Mouse (Mus musculus): Measurements from ENCODE around the gene Vkorc1l1. TPM values are rescaled to one million over a fixed set of nuclear protein-coding genes. Genes with fewer than 3 reads are reported as not detected.

The Vkorc1l1 gene
- polyA plus RNA-seq, 1 experiment from 2014 or later: 22.6 TPM

- H3K36me3 ChIP-seq (ENCODE audit: control insufficient read depth, insufficient read depth, low read length): 0 out of 2 replicates have a peak, but pooled peaks cover 2% of the 10 kb centered on the region
- no peak overlapping the region for H3K27ac ChIP-seq (ENCODE audit: low read depth, low read length)
- H3K9ac ChIP-seq (ENCODE audit: low read depth, low read length): no peak overlapping the region
- H3K27me3 ChIP-seq (replicated peaks; ENCODE audit: control insufficient read depth, insufficient read depth, low read length): no peaks in the 10 kb centered on the region
- no peaks in the 10 kb centered on the region for H3K4me1 ChIP-seq (ENCODE audit: control insufficient read depth, insufficient read depth, low read depth, low read length)
- H3K4me3 ChIP-seq (ENCODE audit: low read length): no peak overlapping the region
- no peaks in the 10 kb centered on the region for H3K9me3 ChIP-seq (ENCODE audit: control insufficient read depth, low read length)
- WGBS: 96% methylated on average over 5 of the region's 5 CpGs
- no peak overlapping the region for H3K4me2 ChIP-seq (ENCODE audit: low read length)
- ATAC-seq: no peak
Observed at GRCm38 (mm10) chr5:129991898-129992297, 50.1 kb downstream of the Vkorc1l1 start.

GRCm38 (mm10) chr5:129993374-129993773, 51.6 kb downstream of the Vkorc1l1 start:
- 89% methylated on average over 14 of the region's 14 CpGs for WGBS
- no peak overlapping the region for H3K9ac ChIP-seq (ENCODE audit: low read depth, low read length)

GRCm38 (mm10) chr5:129994989-129995388, 53.2 kb downstream of the Vkorc1l1 start:
- no peaks in the 10 kb centered on the region for H3K4me1 ChIP-seq (ENCODE audit: control insufficient read depth, insufficient read depth, low read depth, low read length)
- H3K9me3 ChIP-seq (ENCODE audit: control insufficient read depth, low read length): no peaks in the 10 kb centered on the region
- H3K27ac ChIP-seq (ENCODE audit: low read depth, low read length): no peak overlapping the region
- no peaks in the 10 kb centered on the region for H3K27me3 ChIP-seq (replicated peaks; ENCODE audit: control insufficient read depth, insufficient read depth, low read length)
- no peak overlapping the region for H3K9ac ChIP-seq (ENCODE audit: low read depth, low read length)
- no peak overlapping the region for H3K4me3 ChIP-seq (ENCODE audit: low read length)
- no peaks in the 10 kb centered on the region for H3K36me3 ChIP-seq (ENCODE audit: control insufficient read depth, insufficient read depth, low read length)
- 89% methylated on average over 7 of the region's 7 CpGs for WGBS
- no peak for ATAC-seq
- no peak overlapping the region for H3K4me2 ChIP-seq (ENCODE audit: low read length)

More at GRCm38 (mm10) chr5:129993374-129993773, 51.6 kb downstream of the Vkorc1l1 start:
- H3K9me3 ChIP-seq (ENCODE audit: control insufficient read depth, low read length): no peaks in the 10 kb centered on the region
- H3K36me3 ChIP-seq (ENCODE audit: control insufficient read depth, insufficient read depth, low read length): no peaks in the 10 kb centered on the region
- H3K27ac ChIP-seq (ENCODE audit: low read depth, low read length): no peak overlapping the region
- H3K4me3 ChIP-seq (ENCODE audit: low read length): no peak overlapping the region
- no peak overlapping the region for H3K4me2 ChIP-seq (ENCODE audit: low read length)
- no peaks in the 10 kb centered on the region for H3K4me1 ChIP-seq (ENCODE audit: control insufficient read depth, insufficient read depth, low read depth, low read length)
- ATAC-seq: no peak
- H3K27me3 ChIP-seq (replicated peaks; ENCODE audit: control insufficient read depth, insufficient read depth, low read length): no peaks in the 10 kb centered on the region

GRCm38 (mm10) chr5:129997700-129998099, 55.9 kb downstream of the Vkorc1l1 start:
- no peaks in the 10 kb centered on the region for H3K9me3 ChIP-seq (ENCODE audit: control insufficient read depth, low read length)
- H3K27ac ChIP-seq (ENCODE audit: low read depth, low read length): no peak overlapping the region
- ATAC-seq: no peak
- no peak overlapping the region for H3K9ac ChIP-seq (ENCODE audit: low read depth, low read length)
- no peak overlapping the region for H3K4me3 ChIP-seq (ENCODE audit: low read length)
- 72% methylated on average over 19 of the region's 19 CpGs for WGBS
- H3K4me1 ChIP-seq (ENCODE audit: control insufficient read depth, insufficient read depth, low read depth, low read length): peaks cover 8% of the 10 kb centered on the region
- H3K36me3 ChIP-seq (ENCODE audit: control insufficient read depth, insufficient read depth, low read length): no peaks in the 10 kb centered on the region
- no peaks in the 10 kb centered on the region for H3K27me3 ChIP-seq (replicated peaks; ENCODE audit: control insufficient read depth, insufficient read depth, low read length)
- H3K4me2 ChIP-seq (ENCODE audit: low read length): no peak overlapping the region

GRCm38 (mm10) chr5:129999097-129999496, 57.3 kb downstream of the Vkorc1l1 start:
- WGBS: 35% methylated on average over 4 of the region's 4 CpGs
- Histone ChIP-seq H3K4me1 (ENCODE audit: control insufficient read depth, insufficient read depth, low read depth, low read length) (peaks cover 12% of the 10 kb centered on the region), H3K4me2 (ENCODE audit: low read length) (no peak overlapping the region), H3K27me3 (replicated peaks; ENCODE audit: control insufficient read depth, insufficient read depth, low read length) (no peaks in the 10 kb centered on the region), H3K4me3 (ENCODE audit: low read length) (no peak overlapping the region), H3K36me3 (ENCODE audit: control insufficient read depth, insufficient read depth, low read length) (no peaks in the 10 kb centered on the region), H3K9ac (ENCODE audit: low read depth, low read length) (no peak overlapping the region), H3K9me3 (ENCODE audit: control insufficient read depth, low read length) (no peaks in the 10 kb centered on the region), H3K27ac (ENCODE audit: low read depth, low read length) (no peak overlapping the region)
- no peak for ATAC-seq

GRCm38 (mm10) chr5:130000735-130001134, 59.0 kb downstream of the Vkorc1l1 start:
- Histone ChIP-seq H3K4me2 (ENCODE audit: low read length) (no peak overlapping the region), H3K9ac (ENCODE audit: low read depth, low read length) (no peak overlapping the region), H3K27ac (ENCODE audit: low read depth, low read length) (no peak overlapping the region), H3K4me3 (ENCODE audit: low read length) (no peak overlapping the region), H3K4me1 (ENCODE audit: control insufficient read depth, insufficient read depth, low read depth, low read length) (peaks cover 12% of the 10 kb centered on the region), H3K9me3 (ENCODE audit: control insufficient read depth, low read length) (no peaks in the 10 kb centered on the region), H3K27me3 (replicated peaks; ENCODE audit: control insufficient read depth, insufficient read depth, low read length) (no peaks in the 10 kb centered on the region), H3K36me3 (ENCODE audit: control insufficient read depth, insufficient read depth, low read length) (no peaks in the 10 kb centered on the region)
- no peak for ATAC-seq
- 90% methylated on average over 12 of the region's 12 CpGs for WGBS

- H3K36me3 ChIP-seq (ENCODE audit: control insufficient read depth, insufficient read depth, low read length): no peaks in the 10 kb centered on the region
- H3K4me1 ChIP-seq (ENCODE audit: control insufficient read depth, insufficient read depth, low read depth, low read length): peaks cover 12% of the 10 kb centered on the region
- no peaks in the 10 kb centered on the region for H3K27me3 ChIP-seq (replicated peaks; ENCODE audit: control insufficient read depth, insufficient read depth, low read length)
- no peaks in the 10 kb centered on the region for H3K9me3 ChIP-seq (ENCODE audit: control insufficient read depth, low read length)
- peak overlapping the region; percentile 82; the same call in 1 of the 2 replicates for H3K4me3 ChIP-seq (ENCODE audit: low read length)
- ATAC-seq: no peak
- H3K4me2 ChIP-seq (ENCODE audit: low read length): peak overlapping the region; percentile 94
- peak overlapping the region; percentile 86; the same call in 1 of the 2 replicates for H3K9ac ChIP-seq (ENCODE audit: low read depth, low read length)
- WGBS: 70% methylated on average over 5 of the region's 5 CpGs
- H3K27ac ChIP-seq (ENCODE audit: low read depth, low read length): no peak overlapping the region
Observed at GRCm38 (mm10) chr5:130001356-130001987, 59.7 kb downstream of the Vkorc1l1 start.

GRCm38 (mm10) chr5:130002301-130003146, 60.8 kb downstream of the Vkorc1l1 start, which contains the start of gene Gusb:
Gene Gusb (minus strand): TSS chr5:130003049.
- H3K36me3 ChIP-seq (ENCODE audit: control insufficient read depth, insufficient read depth, low read length): no peaks in the 10 kb centered on the region
- H3K9me3 ChIP-seq (ENCODE audit: control insufficient read depth, low read length): no peaks in the 10 kb centered on the region
- H3K4me3 ChIP-seq (ENCODE audit: low read length): peak within 1 kb of the TSS; percentile 82
- 1% methylated on average over 38 of the region's 39 CpGs for WGBS
- ATAC-seq: peak; percentile 91
- peaks cover 12% of the 10 kb centered on the region for H3K4me1 ChIP-seq (ENCODE audit: control insufficient read depth, insufficient read depth, low read depth, low read length)
- peak within 1 kb of the TSS; percentile 86 for H3K9ac ChIP-seq (ENCODE audit: low read depth, low read length)
- H3K4me2 ChIP-seq (ENCODE audit: low read length): peak within 1 kb of the TSS; percentile 94
- peak within 1 kb of the TSS; percentile 54 for H3K27ac ChIP-seq (ENCODE audit: low read depth, low read length)
- H3K27me3 ChIP-seq (replicated peaks; ENCODE audit: control insufficient read depth, insufficient read depth, low read length): no peaks in the 10 kb centered on the region

- H3K4me3 ChIP-seq (ENCODE audit: low read length): peak overlapping the region; percentile 82
- no peaks in the 10 kb centered on the region for H3K27me3 ChIP-seq (replicated peaks; ENCODE audit: control insufficient read depth, insufficient read depth, low read length)
- H3K9ac ChIP-seq (ENCODE audit: low read depth, low read length): peak overlapping the region; percentile 86
- H3K4me1 ChIP-seq (ENCODE audit: control insufficient read depth, insufficient read depth, low read depth, low read length): peaks cover 12% of the 10 kb centered on the region
- H3K9me3 ChIP-seq (ENCODE audit: control insufficient read depth, low read length): no peaks in the 10 kb centered on the region
- ATAC-seq: no peak
- 69% methylated on average over 7 of the region's 7 CpGs for WGBS
- peak overlapping the region; percentile 54; the same call in 1 of the 2 replicates for H3K27ac ChIP-seq (ENCODE audit: low read depth, low read length)
- peak overlapping the region; percentile 94 for H3K4me2 ChIP-seq (ENCODE audit: low read length)
- H3K36me3 ChIP-seq (ENCODE audit: control insufficient read depth, insufficient read depth, low read length): no peaks in the 10 kb centered on the region
Observed at GRCm38 (mm10) chr5:130003229-130003628, 61.5 kb downstream of the Vkorc1l1 start.

Data from hindbrain, embryonic 16.5 days (tissue).